Mouse (Mus musculus): ENCODE measurements around the gene Igfbp1. TPM values are rescaled to one million over a fixed set of nuclear protein-coding genes. Genes with fewer than 3 reads are reported as not detected.
"Not testable (repeated sequence)": the region's sequence is repeated elsewhere in the genome, so short reads cannot be mapped to it uniquely, and the experiment has no call there.

Gene Igfbp1
- total RNA-seq, 4 experiments from 2014 or later: not detected

DNA sequence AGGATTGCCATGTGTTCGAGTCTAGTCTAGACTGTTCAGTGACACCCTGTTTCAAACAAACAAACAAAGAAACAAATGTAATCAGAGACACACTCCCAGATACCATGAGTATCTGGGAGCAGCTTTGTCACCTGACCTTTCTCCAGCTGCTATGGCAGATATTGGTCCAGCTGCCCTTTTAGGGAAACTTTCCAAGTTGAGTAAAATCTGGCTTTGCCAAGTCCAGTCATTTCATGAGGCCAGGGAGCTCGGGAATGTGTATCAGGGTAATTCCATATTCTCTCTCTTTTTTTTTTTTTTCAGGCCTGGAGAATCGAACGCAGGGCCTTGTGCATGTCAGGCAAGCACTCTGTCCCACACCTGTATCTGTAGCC lies 2.3 kb upstream of the Igfbp1 start:
- no peak for DNase-seq

DNA sequence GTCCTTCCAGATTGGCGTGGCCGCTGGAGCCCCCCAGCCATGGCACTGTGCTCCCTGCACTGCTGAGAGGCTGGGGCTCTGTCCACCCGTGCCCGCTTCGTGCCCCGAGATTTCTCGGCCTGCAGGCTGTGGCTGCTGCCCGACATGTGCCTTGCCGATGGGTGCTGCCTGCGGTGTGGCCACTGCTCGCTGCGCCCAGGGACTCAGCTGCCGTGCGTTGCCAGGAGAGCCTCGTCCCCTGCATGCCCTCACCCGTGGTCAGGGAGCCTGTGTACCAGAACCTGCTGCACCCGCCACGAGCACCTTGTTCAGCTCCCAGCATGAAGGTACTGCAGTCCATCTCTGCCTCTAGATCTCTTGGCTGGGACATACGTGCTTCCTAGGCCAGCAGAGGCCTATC lies 424 bp downstream of the Igfbp1 start:
- no peak for DNase-seq

DNA sequence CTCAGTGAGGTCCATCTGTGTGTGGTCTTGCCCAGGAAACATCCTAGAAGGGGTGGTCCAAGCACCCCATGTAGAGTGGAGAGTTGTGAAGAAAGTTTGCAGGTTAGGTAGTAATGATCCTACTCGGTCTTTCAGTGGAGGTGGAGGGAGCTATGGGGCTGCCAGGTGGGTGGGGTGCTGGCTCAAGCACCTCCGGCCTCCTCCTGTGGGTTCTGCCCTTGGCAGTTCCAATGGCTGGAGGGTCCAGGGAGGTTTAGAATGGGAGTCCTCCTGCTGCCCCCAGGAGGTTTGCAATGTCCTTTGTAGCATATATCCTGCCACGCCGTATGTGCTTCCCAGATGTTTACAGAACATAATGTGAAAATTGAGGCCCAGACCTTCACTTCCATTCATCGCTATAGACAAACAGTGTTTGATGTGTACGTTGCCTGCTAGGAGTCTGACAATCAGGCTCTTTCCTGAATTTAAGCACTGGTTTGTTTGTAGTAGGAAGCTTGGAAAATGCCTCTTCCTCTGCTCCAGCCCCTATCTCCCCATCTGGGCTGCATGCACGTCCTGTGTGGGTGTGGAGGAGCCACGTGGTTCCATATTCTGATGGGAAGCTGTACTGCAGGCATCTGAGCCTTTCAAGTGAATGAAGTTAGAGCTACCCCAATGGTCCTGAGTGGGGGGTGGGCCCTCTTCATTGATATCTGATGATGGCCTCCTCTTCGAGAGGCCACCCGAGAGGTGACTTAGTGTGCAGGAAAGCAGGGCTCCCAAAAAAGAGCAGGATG lies 1.1 kb downstream of the Igfbp1 start:
- no peak for DNase-seq

DNA sequence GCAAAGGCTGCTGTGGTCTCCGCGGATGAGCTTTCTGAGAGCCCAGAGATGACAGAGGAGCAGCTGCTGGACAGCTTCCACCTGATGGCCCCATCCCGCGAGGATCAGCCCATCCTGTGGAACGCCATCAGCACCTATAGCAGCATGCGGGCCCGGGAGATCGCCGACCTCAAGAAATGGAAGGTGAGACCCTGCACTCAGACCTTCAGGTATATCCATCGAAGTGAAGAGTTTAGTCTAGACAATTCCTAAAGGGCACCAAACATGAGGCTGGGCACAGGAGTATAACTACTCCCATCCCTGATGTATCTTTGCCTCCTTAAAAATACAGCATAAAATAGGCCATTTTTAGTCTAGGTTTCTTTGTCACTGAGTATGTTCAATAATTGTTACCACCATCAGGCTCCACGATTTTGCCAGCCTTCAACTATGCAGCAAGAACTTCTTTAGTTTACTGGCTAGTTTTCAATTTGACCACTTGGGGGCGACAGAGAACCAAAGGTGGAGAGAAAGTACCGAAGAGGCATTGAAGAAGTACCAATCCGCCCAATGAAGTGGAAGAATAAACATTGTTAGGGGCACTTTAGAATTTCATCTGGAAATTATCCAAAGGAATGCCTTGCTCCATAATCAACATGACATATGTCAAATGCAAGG lies 2.3 kb downstream of the Igfbp1 start:
- DNase-seq: peak; percentile 13

DNA sequence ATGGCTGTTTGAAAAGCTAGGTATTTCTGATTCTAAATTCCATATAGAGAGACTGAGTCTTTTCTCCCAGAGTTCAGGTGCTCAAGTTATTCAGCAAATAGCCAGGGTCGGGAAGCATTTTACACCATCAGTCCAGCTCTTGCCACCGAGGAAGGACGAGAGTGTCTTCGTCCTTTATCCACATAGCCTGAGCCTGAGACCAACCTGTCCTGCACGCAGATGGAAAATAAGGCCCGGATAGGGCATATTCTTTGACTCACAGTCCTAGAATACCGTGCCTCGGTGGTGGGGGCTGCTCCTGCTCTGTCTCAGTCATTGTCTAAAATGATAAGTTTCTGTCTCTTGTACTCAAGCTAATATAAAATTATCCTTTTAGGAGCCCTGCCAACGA lies 2.8 kb downstream of the Igfbp1 start:
- no peak for DNase-seq

DNA sequence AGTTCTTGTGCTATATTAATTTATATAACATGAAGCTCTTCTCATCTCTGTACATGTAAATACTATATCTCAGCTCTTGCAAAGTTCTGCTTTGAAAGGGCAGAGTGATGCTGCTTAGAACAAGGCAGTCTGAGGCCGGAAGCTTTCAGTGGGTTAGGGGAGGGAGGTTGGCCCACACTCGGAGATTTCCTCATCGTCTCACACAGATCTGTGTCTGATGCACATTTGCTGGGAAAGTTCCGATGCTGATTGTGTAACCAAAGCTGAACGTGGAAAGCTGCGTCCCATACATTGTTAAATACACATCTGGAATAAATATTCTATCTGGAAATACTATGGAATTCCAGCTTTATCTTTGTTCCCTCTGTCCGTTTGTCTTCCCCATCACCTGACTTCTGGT lies 4.6 kb downstream of the Igfbp1 start:
- no peak for DNase-seq

DNA sequence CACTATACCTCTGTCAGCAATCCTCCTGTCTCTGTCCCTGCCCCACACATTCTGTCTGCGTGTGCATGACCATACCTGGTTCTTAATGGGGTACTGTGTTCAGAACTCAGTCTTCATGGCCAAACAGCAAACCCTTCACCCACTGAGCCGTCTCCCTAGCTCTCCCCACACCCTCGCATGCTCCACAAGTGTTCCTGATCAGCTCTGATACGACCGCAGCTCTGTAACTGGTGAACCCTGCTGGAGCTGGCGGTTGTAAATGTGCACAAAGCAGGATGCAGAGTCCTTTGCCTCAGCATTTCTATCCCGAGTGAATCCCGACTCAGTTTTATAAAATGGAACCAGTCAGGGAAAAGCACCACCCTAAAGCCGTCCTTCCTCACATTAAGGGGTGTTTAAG lies 6.3 kb downstream of the Igfbp1 start:
- DNase-seq: no peak

DNA sequence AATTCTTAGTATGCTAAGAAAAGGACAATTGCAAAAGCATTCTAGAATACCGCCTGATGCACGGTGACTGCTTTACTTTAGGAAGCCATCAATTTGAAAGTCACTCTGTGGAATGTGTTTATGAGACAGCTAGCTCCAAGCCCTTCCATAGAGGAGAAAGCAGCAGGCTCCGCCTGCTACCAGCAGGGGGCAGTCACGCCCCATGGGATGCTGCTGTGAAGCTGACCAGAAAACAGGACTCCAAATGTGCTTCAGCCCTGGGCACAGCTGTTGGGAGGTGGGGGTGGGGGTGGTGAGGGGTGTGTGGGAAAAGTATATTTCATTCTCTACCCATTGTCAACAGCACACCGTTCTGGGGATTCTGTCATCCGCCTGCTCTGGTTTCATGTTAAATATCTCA lies 12.8 kb downstream of the Igfbp1 start:
- peak; percentile 44 for DNase-seq

DNA sequence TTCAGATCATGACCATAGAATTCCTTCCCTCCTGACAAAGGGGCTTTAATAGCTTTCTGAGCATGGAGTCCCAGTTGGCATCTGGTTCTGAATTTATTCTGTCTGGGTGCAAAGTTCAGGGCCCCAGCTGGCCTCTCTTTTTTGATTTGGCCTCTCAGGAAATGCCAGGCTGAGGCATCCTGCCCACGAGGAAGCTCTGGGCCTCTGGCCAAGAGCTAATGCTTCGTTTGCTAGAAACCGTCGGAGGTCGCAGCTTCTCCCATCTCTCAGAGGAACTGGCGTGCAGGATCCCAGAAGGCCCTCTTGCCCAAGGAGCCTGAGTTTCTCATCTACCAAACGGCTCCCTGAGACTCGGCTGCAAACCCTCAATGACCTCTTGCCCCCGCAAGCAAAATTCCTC lies 13.6 kb downstream of the Igfbp1 start:
- DNase-seq: peak; percentile 9

DNA sequence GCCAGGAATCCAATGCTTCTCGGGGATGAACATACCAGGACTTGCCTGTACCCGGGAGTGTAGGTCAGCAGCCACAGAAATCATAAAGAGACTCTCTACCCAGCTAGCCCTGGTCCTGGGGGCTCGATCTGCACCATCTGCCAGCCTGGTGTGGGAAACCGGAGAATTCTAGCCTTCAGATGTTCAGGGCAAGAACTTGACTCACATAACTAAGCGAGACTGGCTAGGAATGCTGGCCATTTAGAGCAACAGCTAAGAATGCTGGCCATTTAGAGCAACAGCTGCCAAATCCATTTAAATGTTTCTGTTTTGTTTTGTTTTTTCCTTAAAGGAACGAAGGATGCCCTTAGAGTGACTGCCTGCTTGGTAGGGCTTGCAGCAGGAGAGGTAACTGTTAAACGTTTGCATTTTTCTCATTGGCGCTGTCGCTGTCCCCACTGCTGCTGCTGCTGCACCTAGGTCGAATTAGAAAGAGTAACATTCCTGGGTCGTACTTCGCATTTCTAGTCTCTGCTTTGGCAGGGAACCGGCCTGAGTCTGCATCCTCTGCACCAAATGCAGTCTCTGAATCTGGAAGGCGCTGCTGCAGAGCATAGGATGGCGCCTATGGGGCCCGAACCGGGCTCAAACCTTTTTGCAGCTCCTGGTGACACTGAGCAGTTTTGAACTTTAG lies 14.7 kb downstream of the Igfbp1 start:
- no peak for DNase-seq

DNA sequence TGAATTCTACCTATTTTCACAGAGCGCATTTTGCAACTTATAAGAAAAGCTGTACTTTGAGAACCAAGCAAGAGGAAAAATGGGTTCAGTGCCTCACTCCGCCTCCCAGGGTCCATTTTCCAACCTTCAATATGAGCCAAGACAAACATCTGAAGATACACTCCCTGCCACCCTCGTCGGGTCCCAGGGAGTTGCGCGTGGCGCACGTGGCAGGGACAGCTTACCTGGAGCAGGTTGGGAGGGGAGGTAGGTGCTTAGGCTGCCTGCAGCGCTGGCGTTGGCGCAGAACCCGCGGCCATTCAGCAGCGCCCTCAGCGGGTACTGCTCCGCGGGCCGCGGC lies 15.5 kb downstream of the Igfbp1 start:
- DNase-seq: no peak

DNA sequence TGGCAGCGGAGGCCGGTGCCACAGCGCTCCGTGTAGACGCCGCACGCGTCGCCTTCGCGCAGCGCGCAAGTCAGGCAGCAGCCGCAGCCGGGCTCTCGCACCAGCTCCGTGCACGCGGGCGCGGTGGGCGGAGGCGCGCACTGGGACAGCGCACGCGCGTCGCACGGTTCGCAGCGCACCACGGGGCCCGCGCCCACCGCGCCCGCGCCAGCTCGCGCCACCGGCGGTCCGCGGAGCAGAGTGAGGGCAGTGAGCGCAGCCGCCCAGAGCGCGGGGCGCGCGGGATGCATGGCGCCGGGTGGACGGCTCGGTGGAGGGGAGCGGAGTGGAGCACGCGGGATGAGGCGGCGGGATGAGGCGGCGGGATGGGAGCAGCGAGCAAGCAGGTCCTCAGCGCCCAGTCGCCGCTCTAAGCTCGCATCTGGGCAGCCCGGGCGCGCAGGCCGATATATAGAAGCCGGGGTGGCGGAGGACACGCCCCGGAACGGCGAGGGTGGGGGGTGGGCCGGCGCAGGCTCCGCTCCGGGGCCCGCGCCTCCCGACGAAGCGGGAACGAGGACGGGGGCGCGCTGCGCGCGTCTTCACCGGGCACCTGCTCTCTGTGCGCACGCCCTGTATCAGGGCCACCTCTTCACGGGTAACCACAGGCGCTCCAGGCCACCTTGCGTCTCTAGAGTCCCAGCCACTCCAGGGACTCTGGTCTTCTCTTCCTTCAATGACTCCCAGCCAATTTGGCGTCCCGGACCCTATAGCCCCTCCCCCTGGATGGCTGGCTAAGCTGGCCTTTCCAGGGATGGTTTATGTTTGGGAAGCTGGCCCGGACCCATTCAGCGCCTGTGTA lies 16.1 kb downstream of the Igfbp1 start, which contains the start of gene Igfbp3:
Gene Igfbp3, minus strand, starts transcription at position 423 of the 841 bp plus-strand sequence.
- no peak for DNase-seq

DNA sequence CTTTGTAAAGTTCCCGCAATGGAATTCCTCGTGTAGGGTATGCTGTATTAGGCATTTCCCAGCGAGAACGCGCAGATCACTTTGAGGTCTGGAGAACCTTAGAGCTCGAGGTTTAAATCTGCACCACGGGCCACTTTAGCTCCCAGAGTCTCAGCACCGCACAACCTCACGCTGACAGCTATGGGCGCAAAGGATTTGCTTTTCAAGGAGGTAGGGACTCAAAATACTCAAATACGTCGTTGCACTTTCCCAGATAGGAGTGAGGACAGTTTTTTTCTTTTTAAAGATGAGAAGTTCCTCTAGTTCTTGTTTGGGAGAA lies 16.7 kb downstream of the Igfbp1 start:
- DNase-seq: no peak

DNA sequence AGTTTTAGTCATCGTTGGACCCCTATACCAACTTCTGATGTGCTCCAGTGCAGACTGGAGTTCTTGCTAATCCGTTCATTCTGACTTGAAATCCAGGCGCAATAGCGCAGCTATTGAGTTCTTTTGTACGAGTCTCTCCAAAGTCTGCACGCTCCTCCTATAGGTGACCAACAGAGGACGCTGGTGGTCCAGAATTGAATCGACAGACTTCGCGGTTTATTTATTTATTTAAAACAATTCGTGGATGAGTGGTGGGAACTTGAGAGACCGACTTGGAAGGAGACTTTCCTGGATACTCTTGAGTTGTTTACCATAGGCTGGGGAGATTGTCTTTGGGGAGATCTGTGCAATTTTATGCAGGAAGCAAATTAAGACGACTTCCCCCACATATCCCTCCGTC lies 17.2 kb downstream of the Igfbp1 start:
- peak; percentile 17 for DNase-seq

DNA sequence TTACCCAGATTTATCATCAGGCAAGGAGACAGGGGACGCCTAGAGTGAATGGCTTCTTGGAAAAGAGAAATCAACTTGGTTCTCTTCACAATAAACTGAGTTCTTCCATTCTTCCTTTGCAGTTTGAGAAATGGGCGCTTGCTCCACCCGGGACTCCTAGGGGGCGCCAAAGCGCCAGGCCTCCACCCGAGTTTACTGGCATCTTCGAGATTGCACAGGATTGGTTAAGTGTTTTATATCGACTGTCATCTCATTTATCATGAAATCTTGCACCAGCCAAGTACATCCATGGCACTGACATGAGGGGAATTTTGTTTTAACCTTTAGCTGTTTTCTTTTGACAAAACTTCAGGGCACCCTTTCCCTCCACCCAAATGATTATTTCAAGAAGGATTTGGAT lies 18.1 kb downstream of the Igfbp1 start:
- peak; percentile 28 for DNase-seq

DNA sequence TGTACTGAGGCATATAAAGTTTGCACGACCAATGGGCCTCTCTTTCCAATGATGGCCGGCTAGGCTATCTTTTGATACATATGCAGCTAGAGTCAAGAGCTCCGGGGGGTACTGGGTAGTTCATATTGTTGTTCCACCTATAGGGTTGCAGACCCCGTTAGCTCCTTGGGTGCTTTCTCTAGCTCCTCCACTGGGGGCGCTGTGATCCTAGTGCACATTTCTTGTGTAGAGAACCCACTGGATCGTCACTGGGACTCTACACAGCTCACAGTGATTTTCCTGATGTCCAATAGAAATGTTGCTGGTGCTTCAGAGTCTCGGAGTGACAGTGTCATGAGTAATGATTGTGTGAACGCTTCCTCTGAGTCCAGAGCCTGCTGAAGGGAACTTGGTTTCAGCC lies 24.2 kb downstream of the Igfbp1 start:
- DNase-seq: not testable (repeated sequence)

DNA sequence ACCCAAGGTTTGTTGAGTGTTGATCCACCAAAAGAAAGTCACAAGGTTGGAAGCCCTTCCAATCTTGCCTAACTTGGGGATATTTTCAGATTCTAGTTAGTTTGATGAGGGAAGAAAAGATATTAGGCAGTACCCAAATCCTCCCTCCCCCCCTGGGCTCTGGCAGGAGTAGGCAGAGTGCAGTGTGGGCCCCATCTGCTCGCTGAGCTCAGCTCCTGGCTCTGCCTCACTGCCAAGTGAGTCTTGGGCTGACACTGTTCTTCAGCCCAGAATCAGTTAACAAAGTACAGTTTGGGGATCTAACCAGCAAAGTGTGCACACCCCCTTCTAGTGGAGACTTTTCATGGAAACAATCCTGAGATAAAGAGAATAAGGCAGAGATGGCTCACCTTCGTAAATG lies 28.6 kb downstream of the Igfbp1 start:
- DNase-seq: no peak

DNA sequence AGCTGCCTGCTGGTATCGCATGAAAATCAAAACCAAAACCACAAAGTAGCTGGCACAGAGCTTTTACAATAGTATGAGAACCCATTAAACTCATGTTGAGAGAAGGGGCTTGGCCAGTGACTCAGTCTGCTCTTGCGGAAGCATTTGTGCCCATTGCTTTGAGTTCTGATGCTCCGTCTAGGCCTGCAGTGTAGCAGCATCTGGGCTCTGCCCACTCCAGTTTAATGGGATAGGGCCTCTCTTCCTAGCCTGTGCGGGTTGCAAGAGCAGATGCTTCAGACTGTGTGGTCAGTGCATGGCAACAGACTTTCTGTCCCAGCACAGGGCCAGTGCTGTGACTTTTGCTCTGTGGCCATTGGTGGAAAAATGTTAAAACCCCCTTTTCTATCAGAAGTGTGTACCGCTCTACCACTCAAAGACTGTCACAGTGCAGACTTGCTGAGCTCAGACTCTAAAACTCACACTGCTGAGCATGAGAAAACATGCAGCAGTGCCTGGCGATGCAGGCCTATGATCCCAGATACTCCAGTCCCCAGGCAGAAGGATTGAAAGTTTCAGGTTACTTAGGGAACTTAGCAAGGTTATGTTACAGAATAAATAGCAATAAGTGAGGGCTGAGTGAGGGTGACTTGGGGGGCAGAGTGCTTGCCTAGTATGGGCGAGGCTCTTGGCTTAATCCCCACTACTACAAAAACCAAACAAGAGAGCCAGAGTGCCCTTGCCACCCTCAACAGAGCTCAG lies 29.4 kb downstream of the Igfbp1 start:
- no peak for DNase-seq

DNA sequence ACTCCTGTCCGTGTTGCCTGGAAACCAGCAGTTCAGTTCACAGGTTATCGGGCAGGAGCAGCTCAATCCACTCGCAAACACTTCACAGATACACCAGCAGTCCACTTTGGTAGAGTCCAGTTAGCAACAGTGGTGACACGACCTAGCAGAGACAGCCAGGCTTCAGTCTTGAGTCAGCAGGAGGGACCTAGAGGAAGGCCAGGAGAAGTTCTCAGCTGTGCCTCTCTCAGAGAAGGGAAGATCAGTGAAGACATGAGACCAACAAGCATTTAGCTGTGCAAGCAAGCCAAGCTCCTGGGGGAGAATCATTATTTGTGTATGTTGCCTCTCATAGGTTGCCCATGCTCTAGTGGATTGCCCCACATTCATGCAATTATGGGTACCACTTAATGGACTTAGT lies 30.5 kb downstream of the Igfbp1 start:
- no peak for DNase-seq

DNA sequence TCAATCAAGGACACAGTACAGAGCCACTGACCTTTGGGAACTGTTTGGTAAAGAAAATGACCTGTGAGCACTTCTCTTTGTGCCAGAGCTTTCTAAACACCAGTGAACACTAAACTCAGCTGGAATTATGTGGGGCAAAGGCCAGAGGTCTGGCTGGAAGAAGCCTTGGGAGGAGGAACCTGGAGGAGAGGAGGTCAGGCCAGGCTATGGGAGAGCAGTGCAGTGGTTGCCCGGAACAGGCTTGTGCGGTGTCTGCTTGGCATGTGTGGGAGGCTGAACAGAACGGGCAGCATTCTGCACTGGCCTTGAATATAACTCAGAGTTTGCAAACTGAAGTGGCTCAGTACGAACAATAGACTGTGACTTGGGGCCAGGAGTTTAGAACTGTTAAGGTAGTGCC lies 32.4 kb downstream of the Igfbp1 start:
- DNase-seq: no peak

DNA sequence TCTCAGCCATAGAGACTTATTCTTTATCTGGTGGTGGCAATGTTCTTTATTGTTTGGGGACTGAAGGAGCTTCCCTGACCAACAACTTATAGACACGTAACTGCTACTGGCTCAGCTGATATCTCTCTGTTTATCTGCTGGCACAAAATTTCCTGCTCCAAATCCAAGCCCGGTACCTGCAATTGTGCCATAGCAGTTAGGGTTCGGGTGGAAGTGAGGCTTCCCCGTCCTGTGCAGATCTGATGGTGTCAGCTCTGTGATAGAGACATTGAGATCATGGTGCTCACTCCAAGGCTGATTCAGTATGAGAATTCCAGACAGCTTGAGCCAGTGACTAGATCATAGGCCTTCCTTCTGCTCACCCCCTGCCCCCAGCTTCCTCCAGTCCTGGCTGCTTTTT lies 34.4 kb downstream of the Igfbp1 start:
- no peak for DNase-seq

DNA sequence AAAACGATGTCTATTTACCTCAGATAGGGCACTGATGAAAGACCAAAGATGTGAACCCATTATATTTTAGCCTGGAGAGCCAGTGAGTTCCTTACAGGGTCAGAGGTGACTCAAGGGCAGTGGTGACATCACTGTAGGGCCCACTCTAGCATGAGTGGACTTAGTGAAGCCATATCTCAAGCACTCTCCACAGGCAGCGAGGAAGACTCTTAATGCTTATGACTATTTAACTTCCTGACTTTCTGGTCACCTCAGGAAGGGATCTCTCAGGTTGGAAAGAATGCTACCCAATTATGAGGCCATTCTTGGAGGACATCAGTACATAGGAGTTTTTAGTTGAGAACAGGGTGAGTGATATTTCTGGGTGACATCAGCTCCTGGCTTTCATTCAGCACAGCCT lies 35.8 kb downstream of the Igfbp1 start:
- DNase-seq: no peak
